Mouse (Mus musculus) limb, embryonic 11.5 days (tissue): ENCODE measurements around the gene Ly6g6f. TPM values are rescaled to one million over a fixed set of nuclear protein-coding genes. Genes with fewer than 3 reads are reported as not detected.
A peak's percentile ranks its signal among the peaks of the same experiment; 100 is the strongest.

Experiments
- ATAC-seq: fragments of 200-750 bp; cut with Nextera tagmentation; 2 replicates; pipeline ENCODE4 v1.8.0; 2017; ENCODE audit warnings: low read depth; ENCODE audit not compliant: insufficient number of reproducible peaks, low FRiP score, low TSS enrichment
- DNase-seq: peaks from one replicate; pipeline ENCODE4 v3.0.0-alpha.2; 2015; ENCODE audit warnings: low spot score
- H3K27ac ChIP-seq: fragments of 300-500 bp; sonication (generic); replicated peaks from 2 replicates; pipeline ENCODE4 v1.5.1; 2014; ENCODE audit warnings: low read depth, mild to moderate bottlenecking, low read length
- H3K27me3 ChIP-seq: fragments of 300-500 bp; sonication (generic); 2 replicates; pipeline ENCODE4 v1.6.1; 2014; ENCODE audit warnings: mild to moderate bottlenecking, low read length, mixed read lengths; ENCODE audit not compliant: control insufficient read depth, insufficient read depth
- H3K36me3 ChIP-seq: fragments of 300-500 bp; sonication (generic); 2 replicates; pipeline ENCODE4 v1.6.1; 2014; ENCODE audit warnings: mild to moderate bottlenecking, low read length, moderate library complexity, mixed read lengths; ENCODE audit not compliant: control insufficient read depth, insufficient read depth
- H3K4me1 ChIP-seq: fragments of 300-500 bp; sonication (generic); 2 replicates; pipeline ENCODE4 v1.6.1; 2014; ENCODE audit warnings: low read length, mixed read lengths; ENCODE audit not compliant: control insufficient read depth, insufficient read depth
- H3K4me2 ChIP-seq: fragments of 300-500 bp; sonication (generic); 2 replicates; pipeline ENCODE4 v1.6.1; 2014; ENCODE audit warnings: low read depth, mild to moderate bottlenecking, moderate library complexity; ENCODE audit not compliant: severe bottlenecking
- H3K4me3 ChIP-seq: fragments of 300-500 bp; sonication (generic); 2 replicates; pipeline ENCODE4 v1.5.1; 2014; ENCODE audit warnings: low read depth, low read length
- H3K9ac ChIP-seq: fragments of 300-500 bp; sonication (generic); 2 replicates; pipeline ENCODE4 v1.6.1; 2014; ENCODE audit warnings: mild to moderate bottlenecking, low read length
- H3K9me3 ChIP-seq: fragments of 300-500 bp; sonication (generic); 2 replicates; pipeline ENCODE4 v1.6.1; 2016; ENCODE audit warnings: low read length; ENCODE audit not compliant: control insufficient read depth
- WGBS: fragments of 180-500 bp; shearing (Covaris S2); extraction: QIAGEN DNeasy Blood & Tissue Kit; methylation state at CpG from one replicate; pipeline ENCODE4 v1.1.7; 2014; 5-methylcytosine and 5-hydroxymethylcytosine counted together
- polyA plus RNA-seq: library from polyadenylated mRNA; unstranded; fragments of >200 nt; fragmentation: Nextera tagmentation; extraction: Ambion mirVana; gene quantifications from 2 replicates; pipeline ENCODE4 v1.2.1, GENCODE M21; 2014

Gene Ly6g6f
- 0.27 and 0.73 TPM in 2 replicates for polyA plus RNA-seq

- Histone ChIP-seq H3K9ac (no peak within 1 kb of the TSS), H3K36me3 (no peaks in the 10 kb centered on the region), H3K27me3 (no peaks in the 10 kb centered on the region), H3K4me3 (no peak within 1 kb of the TSS), H3K4me1 (no peaks in the 10 kb centered on the region), H3K4me2 (no peak within 1 kb of the TSS), H3K27ac (no peak within 1 kb of the TSS), H3K9me3 (no peaks in the 10 kb centered on the region)
- 84% methylated on average over 7 of the region's 7 CpGs for WGBS
- DNase-seq (no peak), ATAC-seq (no peak)
Measured at GRCm38 (mm10) chr17:35085208-35085865, at the start of gene Ly6g6f. TSS of gene Ly6g6f (minus strand) at chr17:35085610.

- Histone ChIP-seq H3K4me2 (peak within 1 kb of the TSS; percentile 62), H3K4me1 (peaks cover 8% of the 10 kb centered on the region), H3K4me3 (peak within 1 kb of the TSS; percentile 62), H3K9me3 (no peaks in the 10 kb centered on the region), H3K36me3 (peaks cover 14% of the 10 kb centered on the region), H3K9ac (peak within 1 kb of the TSS; percentile 64), H3K27me3 (no peaks in the 10 kb centered on the region), H3K27ac (peak within 1 kb of the TSS; percentile 81)
- DNase-seq (peak; percentile 96), ATAC-seq (peak; percentile 90)
- WGBS: under 1% methylated on average over 66 of the region's 66 CpGs
Measured at GRCm38 (mm10) chr17:35134801-35135590, 49.6 kb upstream of the Ly6g6f start, which contains the start of gene Bag6. TSS of gene Bag6 (plus strand) at chr17:35135178.

GRCm38 (mm10) chr17:35133517-35133916 lies 48.1 kb upstream of the Ly6g6f start:
- ATAC-seq (no peak), DNase-seq (no peak)
- 94% methylated on average over 7 of the region's 7 CpGs for WGBS
- no peaks in the 10 kb centered on the region for H3K27me3 ChIP-seq
- peaks cover 8% of the 10 kb centered on the region for H3K4me1 ChIP-seq
- H3K27ac ChIP-seq: no peak overlapping the region
- no peak overlapping the region for H3K9ac ChIP-seq
- H3K4me2 ChIP-seq: no peak overlapping the region
- no peak overlapping the region for H3K4me3 ChIP-seq
- no peaks in the 10 kb centered on the region for H3K9me3 ChIP-seq
- H3K36me3 ChIP-seq: peaks cover 2% of the 10 kb centered on the region; the same call in 1 of the 2 replicates

GRCm38 (mm10) chr17:35132174-35132560 lies 46.8 kb upstream of the Ly6g6f start:
- Histone ChIP-seq H3K36me3 (no peaks in the 10 kb centered on the region), H3K4me1 (peaks cover 9% of the 10 kb centered on the region), H3K9ac (no peak overlapping the region), H3K9me3 (no peaks in the 10 kb centered on the region), H3K4me2 (no peak overlapping the region), H3K27ac (no peak overlapping the region), H3K4me3 (no peak overlapping the region), H3K27me3 (no peaks in the 10 kb centered on the region)
- DNase-seq (no peak), ATAC-seq (no peak)
- 88% methylated on average over 3 of the region's 3 CpGs for WGBS

- ATAC-seq: no peak
- Histone ChIP-seq H3K9ac (no peak within 1 kb of the TSS), H3K27me3 (no peaks in the 10 kb centered on the region), H3K4me1 (peaks cover 10% of the 10 kb centered on the region), H3K36me3 (no peaks in the 10 kb centered on the region), H3K27ac (no peak within 1 kb of the TSS), H3K4me3 (no peak within 1 kb of the TSS), H3K4me2 (no peak within 1 kb of the TSS), H3K9me3 (no peaks in the 10 kb centered on the region)
- no peak for DNase-seq
- 84% methylated on average over 15 of the region's 15 CpGs for WGBS
Measured at GRCm38 (mm10) chr17:35131500-35132173, 46.2 kb upstream of the Ly6g6f start, which contains the start of gene Apom. TSS of gene Apom (minus strand) at chr17:35132050.

GRCm38 (mm10) chr17:35131038-35131437 lies 45.6 kb upstream of the Ly6g6f start:
- 86% methylated on average over 8 of the region's 8 CpGs for WGBS
- Histone ChIP-seq H3K27ac (no peak overlapping the region), H3K4me1 (0 out of 2 replicates have a peak, but pooled peaks cover 8% of the 10 kb centered on the region), H3K9me3 (no peaks in the 10 kb centered on the region), H3K4me2 (no peak overlapping the region), H3K4me3 (no peak overlapping the region), H3K27me3 (no peaks in the 10 kb centered on the region), H3K36me3 (no peaks in the 10 kb centered on the region), H3K9ac (no peak overlapping the region)
- ATAC-seq (no peak), DNase-seq (no peak)

- WGBS: 78% methylated on average over 11 of the region's 11 CpGs
Measured at GRCm38 (mm10) chr17:35128996-35129395, 43.6 kb upstream of the Ly6g6f start.

GRCm38 (mm10) chr17:35127017-35127416 lies 41.6 kb upstream of the Ly6g6f start:
- WGBS: 73% methylated on average over 13 of the region's 13 CpGs
- Histone ChIP-seq H3K9ac (no peak overlapping the region), H3K4me2 (peak overlapping the region; percentile 81), H3K27me3 (no peaks in the 10 kb centered on the region), H3K4me1 (peaks cover 12% of the 10 kb centered on the region; the same call in 1 of the 2 replicates), H3K9me3 (no peaks in the 10 kb centered on the region), H3K36me3 (0 out of 2 replicates have a peak, but pooled peaks cover 3% of the 10 kb centered on the region), H3K4me3 (peak overlapping the region; percentile 66), H3K27ac (no peak overlapping the region)
- ATAC-seq (no peak), DNase-seq (no peak)

More at GRCm38 (mm10) chr17:35128996-35129395, 43.6 kb upstream of the Ly6g6f start:
- Histone ChIP-seq H3K4me1 (peaks cover 12% of the 10 kb centered on the region; the same call in 1 of the 2 replicates), H3K27ac (no peak overlapping the region), H3K4me2 (no peak overlapping the region), H3K27me3 (no peaks in the 10 kb centered on the region), H3K36me3 (0 out of 2 replicates have a peak, but pooled peaks cover 3% of the 10 kb centered on the region), H3K9me3 (no peaks in the 10 kb centered on the region), H3K4me3 (no peak overlapping the region), H3K9ac (no peak overlapping the region)
- DNase-seq (no peak), ATAC-seq (no peak)
